Mouse (Mus musculus) hindbrain, embryonic 14.5 days (tissue): ENCODE measurements around the gene Adra2b. TPM values are rescaled to one million over a fixed set of nuclear protein-coding genes. Genes with fewer than 3 reads are reported as not detected.

Experiments
- ATAC-seq: fragments of 200-750 bp; cut with Nextera tagmentation; 2 replicates; pipeline ENCODE4 v1.8.0; 2017; ENCODE audit warnings: moderate number of reproducible peaks, mild to moderate bottlenecking, moderate TSS enrichment, moderate library complexity; ENCODE audit not compliant: low FRiP score
- DNase-seq: peaks from one replicate; pipeline ENCODE4 v3.0.0-alpha.2; 2015; ENCODE audit warnings: low spot score
- H3K27ac ChIP-seq: fragments of 300-500 bp; sonication (generic); 2 replicates; pipeline ENCODE4 v1.5.1; 2014; ENCODE audit warnings: mild to moderate bottlenecking, moderate library complexity
- H3K27me3 ChIP-seq: fragments of 300-500 bp; sonication (generic); 2 replicates; pipeline ENCODE4 v1.6.1; 2014; ENCODE audit warnings: mild to moderate bottlenecking, low read length, mixed read lengths; ENCODE audit not compliant: control insufficient read depth, insufficient read depth
- H3K36me3 ChIP-seq: fragments of 300-500 bp; sonication (generic); replicated peaks from 2 replicates; pipeline ENCODE4 v1.6.1; 2014; ENCODE audit not compliant: control insufficient read depth, insufficient read depth
- H3K4me1 ChIP-seq: fragments of 300-500 bp; sonication (generic); replicated peaks from 2 replicates; pipeline ENCODE4 v1.6.1; 2014; ENCODE audit warnings: antibody characterized with exemption, low read length, mixed read lengths; ENCODE audit not compliant: control insufficient read depth, insufficient read depth
- H3K4me2 ChIP-seq: fragments of 300-500 bp; sonication (generic); replicated peaks from 2 replicates; pipeline ENCODE4 v1.6.1; 2014; ENCODE audit warnings: mild to moderate bottlenecking, moderate library complexity
- H3K4me3 ChIP-seq: fragments of 300-500 bp; sonication (generic); replicated peaks from 2 replicates; pipeline ENCODE4 v1.5.1; 2014; ENCODE audit warnings: mild to moderate bottlenecking, low read length
- H3K9ac ChIP-seq: fragments of 300-500 bp; sonication (generic); 2 replicates; pipeline ENCODE4 v1.6.1; 2014
- H3K9me3 ChIP-seq: fragments of 300-500 bp; sonication (generic); 2 replicates; pipeline ENCODE4 v1.6.1; 2016; ENCODE audit warnings: low read length; ENCODE audit not compliant: control insufficient read depth
- WGBS: fragments of 180-500 bp; shearing (Covaris S2); extraction: QIAGEN DNeasy Blood & Tissue Kit; methylation state at CpG from one replicate; pipeline ENCODE4 v1.1.7; 2014; 5-methylcytosine and 5-hydroxymethylcytosine counted together
- polyA plus RNA-seq: library from polyadenylated mRNA; unstranded; fragments of >200 nt; fragmentation: Nextera tagmentation; extraction: Ambion mirVana; gene quantifications from 2 replicates; pipeline ENCODE4 v1.2.1, GENCODE M21; 2014

Adra2b gene
- polyA plus RNA-seq, 1 experiment from 2014 or later, result 0.79 TPM

DNA sequence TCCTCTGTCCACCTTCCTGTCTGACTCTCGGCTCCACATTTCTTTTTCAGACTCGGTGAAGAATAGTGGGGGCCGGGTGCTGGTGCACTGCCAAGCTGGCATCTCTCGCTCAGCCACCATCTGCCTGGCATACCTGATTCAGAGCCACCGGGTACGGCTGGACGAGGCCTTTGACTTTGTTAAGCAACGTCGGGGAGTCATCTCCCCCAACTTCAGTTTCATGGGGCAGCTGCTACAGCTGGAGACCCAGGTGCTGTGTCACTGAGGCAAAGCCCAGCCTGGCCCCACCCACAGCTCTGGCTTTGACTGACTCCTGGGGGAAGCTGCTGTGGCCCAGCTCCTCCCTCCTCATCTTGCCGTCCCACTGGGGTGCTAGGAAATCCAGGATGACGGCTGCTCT is 25.5 kb upstream of the Adra2b start:
- ATAC-seq (no peak), DNase-seq (no peak)
- Histone ChIP-seq H3K4me3 (peak overlapping the region; percentile 53; the same call in 1 of the 2 replicates), H3K9ac (no peak overlapping the region), H3K9me3 (no peaks in the 10 kb centered on the region), H3K27me3 (peaks cover 31% of the 10 kb centered on the region), H3K4me2 (peak overlapping the region; percentile 95), H3K36me3 (no peaks in the 10 kb centered on the region), H3K4me1 (0 out of 2 replicates have a peak, but pooled peaks cover 13% of the 10 kb centered on the region), H3K27ac (no peak overlapping the region)
- WGBS, result 65% methylated on average over 11 of the region's 11 CpGs

- DNase-seq (no peak), ATAC-seq (no peak)
- peaks cover 31% of the 10 kb centered on the region for H3K27me3 ChIP-seq
- no peak overlapping the region for H3K9ac ChIP-seq
- H3K4me1 ChIP-seq, result 0 out of 2 replicates have a peak, but pooled peaks cover 13% of the 10 kb centered on the region
- no peaks in the 10 kb centered on the region for H3K36me3 ChIP-seq
- H3K9me3 ChIP-seq, result no peaks in the 10 kb centered on the region
- H3K4me2 ChIP-seq, result peak overlapping the region; percentile 95; the same call in 1 of the 2 replicates
- 65% methylated on average over 7 of the region's 7 CpGs for WGBS
- H3K27ac ChIP-seq, result no peak overlapping the region
- no peak overlapping the region for H3K4me3 ChIP-seq
These were observed 25.0 kb upstream of the Adra2b start for GRCm38 (mm10) chr2:127338012-127338411.

DNA sequence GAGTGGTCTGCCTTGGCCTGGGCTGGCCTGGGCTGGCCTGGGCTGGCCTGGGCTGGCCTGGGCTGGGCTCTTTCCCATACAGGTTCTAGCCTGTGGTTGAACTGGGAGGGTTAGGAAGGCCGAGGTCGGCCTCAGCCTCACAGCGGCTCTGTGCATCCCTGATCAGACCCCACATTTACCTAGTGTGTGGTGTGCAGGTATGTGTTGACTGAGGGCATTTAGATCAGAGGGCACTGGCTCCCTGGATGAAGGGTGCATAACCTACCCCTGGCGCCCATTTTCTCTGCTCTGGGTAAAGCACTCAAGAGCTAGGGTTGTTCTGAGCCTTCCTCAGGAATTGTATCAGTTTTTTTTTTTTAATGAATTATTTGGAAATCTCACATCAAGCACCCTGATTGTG is 24.6 kb upstream of the Adra2b start, which contains the start of gene Astl:
Gene Astl (plus strand): TSS at position 224 of the 400 bp plus-strand sequence.
- Histone ChIP-seq H3K9ac (no peak within 1 kb of the TSS), H3K27me3 (peaks cover 31% of the 10 kb centered on the region), H3K9me3 (no peaks in the 10 kb centered on the region), H3K4me1 (0 out of 2 replicates have a peak, but pooled peaks cover 13% of the 10 kb centered on the region), H3K4me2 (peak within 1 kb of the TSS; percentile 95; the same call in 1 of the 2 replicates), H3K36me3 (no peaks in the 10 kb centered on the region), H3K4me3 (peak within 1 kb of the TSS; percentile 53; the same call in 1 of the 2 replicates), H3K27ac (no peak within 1 kb of the TSS)
- DNase-seq (no peak), ATAC-seq (no peak)
- WGBS, result 86% methylated on average over 4 of the region's 4 CpGs

GRCm38 (mm10) chr2:127338833-127339232 is 24.2 kb upstream of the Adra2b start:
- Histone ChIP-seq H3K27ac (no peak overlapping the region), H3K36me3 (no peaks in the 10 kb centered on the region), H3K4me3 (no peak overlapping the region), H3K4me2 (no peak overlapping the region), H3K27me3 (peaks cover 31% of the 10 kb centered on the region), H3K9me3 (no peaks in the 10 kb centered on the region), H3K4me1 (0 out of 2 replicates have a peak, but pooled peaks cover 13% of the 10 kb centered on the region), H3K9ac (no peak overlapping the region)
- WGBS, result 67% methylated on average over 4 of the region's 4 CpGs
- no peak for DNase-seq
- ATAC-seq, result no peak

DNA sequence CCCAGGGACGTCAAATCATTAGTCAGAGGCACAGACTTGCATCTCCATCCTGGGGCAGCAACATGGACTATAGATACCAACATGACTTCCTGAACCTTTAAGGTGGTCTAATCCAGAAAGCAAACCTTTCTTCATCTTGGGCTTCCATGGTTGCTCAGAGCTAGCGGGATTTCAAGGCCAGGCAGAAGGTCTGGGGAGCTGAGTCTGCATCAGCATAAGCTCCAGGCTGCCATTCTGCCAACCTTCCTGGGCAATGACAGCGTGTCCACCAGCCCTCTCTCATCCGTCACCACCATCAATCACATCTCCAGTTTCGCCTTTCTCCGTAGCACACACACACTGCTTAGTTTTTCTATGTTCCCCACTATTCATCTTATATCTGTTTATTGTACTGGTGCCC is 23.7 kb upstream of the Adra2b start:
- H3K9ac ChIP-seq, result no peak overlapping the region
- 77% methylated on average over 6 of the region's 6 CpGs for WGBS
- 0 out of 2 replicates have a peak, but pooled peaks cover 13% of the 10 kb centered on the region for H3K4me1 ChIP-seq
- H3K27ac ChIP-seq, result no peak overlapping the region
- H3K9me3 ChIP-seq, result no peaks in the 10 kb centered on the region
- no peaks in the 10 kb centered on the region for H3K36me3 ChIP-seq
- H3K27me3 ChIP-seq, result peaks cover 31% of the 10 kb centered on the region
- no peak for DNase-seq
- ATAC-seq, result no peak
- H3K4me2 ChIP-seq, result no peak overlapping the region
- H3K4me3 ChIP-seq, result no peak overlapping the region

GRCm38 (mm10) chr2:127341159-127341558 is 21.8 kb upstream of the Adra2b start:
- WGBS, result 18% methylated on average over 3 of the region's 3 CpGs
- DNase-seq (peak; percentile 71), ATAC-seq (no peak)
- peaks cover 20% of the 10 kb centered on the region for H3K27me3 ChIP-seq
- H3K36me3 ChIP-seq, result no peaks in the 10 kb centered on the region
- 0 out of 2 replicates have a peak, but pooled peaks cover 8% of the 10 kb centered on the region for H3K4me1 ChIP-seq
- no peak overlapping the region for H3K4me2 ChIP-seq
- no peaks in the 10 kb centered on the region for H3K9me3 ChIP-seq
- H3K9ac ChIP-seq, result no peak overlapping the region
- no peak overlapping the region for H3K4me3 ChIP-seq
- H3K27ac ChIP-seq, result no peak overlapping the region

DNA sequence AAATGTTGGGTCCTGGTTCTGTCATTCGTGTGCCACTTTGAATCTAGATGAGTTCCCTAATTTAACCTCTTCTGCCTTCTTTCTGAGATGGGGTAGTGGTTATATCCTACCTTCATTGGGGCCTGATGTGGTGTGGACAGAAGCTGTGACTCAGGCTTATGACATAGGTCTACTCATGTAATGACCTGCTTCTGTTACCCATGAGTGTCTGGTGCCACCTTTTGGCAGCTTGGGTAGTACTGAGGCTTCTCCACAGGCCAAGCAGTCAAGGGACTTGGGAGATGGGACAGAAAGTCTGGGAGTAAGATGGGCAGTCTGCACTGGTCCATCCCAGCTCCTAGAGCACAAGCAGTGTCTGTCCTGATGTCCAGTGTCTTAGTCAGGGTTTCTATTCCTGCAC is 16.7 kb upstream of the Adra2b start:
- H3K9ac ChIP-seq, result no peak overlapping the region
- H3K4me1 ChIP-seq, result no peaks in the 10 kb centered on the region
- H3K4me3 ChIP-seq, result no peak overlapping the region
- H3K36me3 ChIP-seq, result no peaks in the 10 kb centered on the region
- ATAC-seq (no peak), DNase-seq (no peak)
- no peaks in the 10 kb centered on the region for H3K9me3 ChIP-seq
- WGBS, result 75% methylated on average over 1 of the region's 1 CpGs
- no peaks in the 10 kb centered on the region for H3K27me3 ChIP-seq
- no peak overlapping the region for H3K27ac ChIP-seq
- no peak overlapping the region for H3K4me2 ChIP-seq

- Histone ChIP-seq H3K9ac (no peak overlapping the region), H3K4me3 (no peak overlapping the region), H3K27me3 (no peaks in the 10 kb centered on the region), H3K9me3 (no peaks in the 10 kb centered on the region), H3K27ac (no peak overlapping the region), H3K4me1 (no peaks in the 10 kb centered on the region), H3K4me2 (no peak overlapping the region), H3K36me3 (no peaks in the 10 kb centered on the region)
- ATAC-seq (no peak), DNase-seq (no peak)
- WGBS, result 82% methylated on average over 13 of the region's 13 CpGs
These were observed 15.6 kb upstream of the Adra2b start for GRCm38 (mm10) chr2:127347147-127347985.

DNA sequence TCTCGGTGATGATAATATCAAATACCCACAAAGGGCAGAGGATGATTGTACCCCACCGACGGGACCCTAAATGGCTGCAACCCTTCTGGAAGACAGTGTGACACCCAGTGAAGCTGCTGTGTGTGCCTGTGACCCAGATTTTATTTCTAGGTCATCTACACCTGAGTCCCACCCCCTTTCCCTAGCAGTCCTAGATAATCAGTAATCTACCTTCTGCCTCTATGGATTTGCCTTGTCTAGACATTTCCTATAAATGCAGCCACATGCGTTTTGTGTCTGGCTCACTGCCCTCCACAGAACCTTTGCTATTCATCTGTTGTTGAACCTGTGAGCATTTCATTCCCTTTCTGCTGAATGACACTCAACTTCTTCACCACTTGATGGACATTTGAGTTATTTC is 9.1 kb upstream of the Adra2b start:
- no peak for DNase-seq
- H3K27me3 ChIP-seq, result 0 out of 2 replicates have a peak, but pooled peaks cover 3% of the 10 kb centered on the region
- H3K4me2 ChIP-seq, result no peak overlapping the region
- WGBS, result 94% methylated on average over 4 of the region's 4 CpGs
- ATAC-seq, result no peak
- no peak overlapping the region for H3K4me3 ChIP-seq
- H3K4me1 ChIP-seq, result no peaks in the 10 kb centered on the region
- H3K9me3 ChIP-seq, result no peaks in the 10 kb centered on the region
- H3K9ac ChIP-seq, result no peak overlapping the region
- no peak overlapping the region for H3K27ac ChIP-seq
- no peaks in the 10 kb centered on the region for H3K36me3 ChIP-seq
